Mouse (Mus musculus) liver, embryonic 14.5 days (tissue): ENCODE results near the gene Prkg1. TPM values are rescaled to one million over a fixed set of nuclear protein-coding genes. Genes with fewer than 3 reads are reported as not detected.

ENCODE experiments used
- ATAC-seq: fragments of 200-750 bp; cut with Nextera tagmentation; 2 replicates; pipeline ENCODE4 v1.8.0; 2017; ENCODE audit warnings: moderate number of reproducible peaks, mild to moderate bottlenecking, moderate library complexity; ENCODE audit not compliant: insufficient read depth
- DNase-seq, 3 experiments: peaks; one replicate each; pipeline ENCODE4 v3.0.0-alpha.2; 2012 to 2013; ENCODE audit warnings: low read depth in 3 of 3, low spot score in 3 of 3
- H3K27ac ChIP-seq: fragments of 300-500 bp; sonication (generic); 2 replicates; pipeline ENCODE4 v1.5.1; 2014; ENCODE audit warnings: moderate library complexity, mild to moderate bottlenecking, control low read depth, inconsistent platforms
- H3K27me3 ChIP-seq: fragments of 300-500 bp; sonication (generic); 2 replicates; pipeline ENCODE4 v1.6.1; 2014; ENCODE audit warnings: mild to moderate bottlenecking, low read length, moderate library complexity; ENCODE audit not compliant: control insufficient read depth, insufficient read depth
- H3K36me3 ChIP-seq: fragments of 300-500 bp; sonication (generic); replicated peaks from 2 replicates; pipeline ENCODE4 v1.6.1; 2014; ENCODE audit warnings: low read depth; ENCODE audit not compliant: control insufficient read depth, insufficient read depth
- H3K4me1 ChIP-seq, 2 experiments: fragments of 200-500 bp in 1 of 2; fragments of 300-500 bp in 1 of 2; sonication (generic) in 1 of 2; replicated peaks; 2 replicates each; pipeline ENCODE4 v1.6.1; 2012 to 2014; ENCODE audit warnings: antibody characterized with exemption in 1 of 2, inconsistent platforms in 1 of 2, low read length in 1 of 2; ENCODE audit not compliant: control insufficient read depth in 2 of 2, insufficient read depth in 2 of 2
- H3K4me2 ChIP-seq: fragments of 300-500 bp; sonication (generic); 2 replicates; pipeline ENCODE4 v1.6.1; 2014; ENCODE audit warnings: low read depth, mild to moderate bottlenecking, control low read depth, moderate library complexity
- H3K4me3 ChIP-seq, 2 experiments: fragments of 200-500 bp in 1 of 2; fragments of 300-500 bp in 1 of 2; sonication (generic) in 1 of 2; 2 replicates each; pipeline ENCODE4 v1.5.1; 2012 to 2014; ENCODE audit warnings: low read depth in 2 of 2, low read length in 2 of 2, mild to moderate bottlenecking in 2 of 2, control low read depth in 1 of 2, inconsistent platforms in 1 of 2, moderate library complexity in 1 of 2; ENCODE audit not compliant: insufficient read depth in 1 of 2
- H3K9ac ChIP-seq: fragments of 300-500 bp; sonication (generic); replicated peaks from 2 replicates; pipeline ENCODE4 v1.6.1; 2014; ENCODE audit warnings: mild to moderate bottlenecking, control low read depth, moderate library complexity
- H3K9me3 ChIP-seq: fragments of 300-500 bp; sonication (generic); 2 replicates; pipeline ENCODE4 v1.6.1; 2016; ENCODE audit warnings: low read length, mixed read lengths; ENCODE audit not compliant: control insufficient read depth
- CTCF ChIP-seq: IDR thresholded peaks from 2 replicates; pipeline ENCODE4 v1.5.1; 2016; ENCODE audit warnings: antibody characterized with exemption, low read depth, control low read depth
- EP300 ChIP-seq: IDR thresholded peaks from 2 replicates; pipeline ENCODE4 v1.6.1; 2016; ENCODE audit warnings: antibody characterized with exemption, low read depth
- WGBS: fragments of 180-500 bp; shearing (Covaris S2); extraction: QIAGEN DNeasy Blood & Tissue Kit; methylation state at CpG from one replicate; pipeline ENCODE4 v1.1.7; 2014; ENCODE audit not compliant: insufficient replicate concordance; 5-methylcytosine and 5-hydroxymethylcytosine counted together
- polyA plus RNA-seq, 2 experiments: library from polyadenylated mRNA; depleted of rRNA in 1 of 2; stranded (reverse) in 1 of 2; unstranded in 1 of 2; fragments of >200 nt; fragmentation: Nextera tagmentation in 1 of 2; extraction: Ambion mirVana in 1 of 2; gene quantifications; 2 replicates each; pipeline versions ENCODE4 v1.2.1 to v1.2.3; 2012 to 2014

Gene Prkg1
- polyA plus RNA-seq, 2 experiments, result 0.47 to 0.50 TPM

DNA sequence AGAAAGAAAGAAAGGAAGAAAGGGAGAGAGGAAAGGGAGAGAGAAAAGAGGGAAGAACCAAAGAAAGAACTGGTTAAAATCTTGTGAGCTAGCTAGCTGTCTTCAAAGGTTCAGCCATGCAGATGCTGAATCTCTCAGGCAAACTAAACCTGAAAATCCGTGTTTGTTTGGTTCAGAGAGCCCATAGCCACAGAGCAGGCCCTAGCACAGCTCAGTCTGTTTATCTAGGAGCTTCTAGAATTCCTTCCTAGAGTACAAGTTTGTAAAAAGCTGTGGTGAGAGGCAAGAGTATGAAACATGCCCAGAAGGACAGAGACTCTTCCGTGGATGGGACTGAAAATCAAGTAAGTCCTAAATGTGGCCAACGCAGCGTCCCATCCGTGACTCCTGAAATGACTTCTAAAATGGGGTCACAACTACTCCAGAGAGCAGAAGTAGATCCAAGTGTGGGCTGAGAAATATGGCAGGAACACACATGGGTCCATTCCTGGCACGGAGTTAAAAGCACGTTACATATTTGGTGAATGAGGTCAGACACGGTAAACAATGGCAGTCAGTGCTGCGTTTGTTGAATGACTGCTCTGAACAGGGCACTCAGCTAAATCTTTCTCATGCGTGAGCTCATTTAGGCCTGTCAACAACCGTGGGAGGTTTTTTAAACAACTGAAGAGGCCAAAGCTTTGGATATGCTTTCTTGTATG is 13.7 kb downstream of the Prkg1 start:
- Histone ChIP-seq H3K4me2 (no peak overlapping the region), H3K9me3 (no peaks in the 10 kb centered on the region), H3K9ac (no peak overlapping the region), H3K36me3 (no peaks in the 10 kb centered on the region), H3K4me3 (no peak overlapping the region), H3K27me3 (no peaks in the 10 kb centered on the region), H3K4me1 (peaks cover 0 to 9% of the 10 kb centered on the region in 2 experiments; a peak in 1 of 4 replicates), H3K27ac (no peak overlapping the region)
- no peak for DNase-seq
- TF ChIP-seq CTCF (no peak), EP300 (no peak)
- no peak for ATAC-seq
- 60% methylated on average over 11 of the region's 11 CpGs for WGBS

DNA sequence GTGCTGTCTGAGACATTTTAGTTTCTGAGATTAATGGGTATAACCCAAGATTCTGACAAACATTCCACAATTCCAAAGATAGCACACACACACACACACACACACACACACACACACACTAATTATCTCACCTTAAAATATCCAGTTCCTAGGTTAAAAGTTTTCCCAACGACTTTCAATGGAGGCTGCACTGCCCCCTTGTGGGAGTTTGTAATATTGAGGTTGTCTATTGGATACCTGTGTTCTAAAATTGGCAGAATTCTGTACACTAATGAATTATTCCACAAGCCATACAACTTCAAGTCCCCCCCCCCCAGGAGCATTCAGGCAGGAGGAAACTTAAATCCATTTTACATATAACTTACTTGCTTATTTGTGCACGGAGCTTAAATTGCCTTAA is 18.2 kb downstream of the Prkg1 start:
- Histone ChIP-seq H3K9ac (no peak overlapping the region), H3K4me3 (no peak overlapping the region), H3K4me1 (no peaks in the 10 kb centered on the region), H3K4me2 (no peak overlapping the region), H3K27me3 (no peaks in the 10 kb centered on the region), H3K27ac (no peak overlapping the region), H3K36me3 (no peaks in the 10 kb centered on the region), H3K9me3 (no peaks in the 10 kb centered on the region)
- TF ChIP-seq EP300 (no peak), CTCF (peak; percentile 56; the same call in 1 of the 2 replicates)
- ATAC-seq, result no peak
- peak in 1 of 3 experiments; percentile 7 for DNase-seq
- WGBS, result 11% methylated on average over 2 of the region's 2 CpGs

DNA sequence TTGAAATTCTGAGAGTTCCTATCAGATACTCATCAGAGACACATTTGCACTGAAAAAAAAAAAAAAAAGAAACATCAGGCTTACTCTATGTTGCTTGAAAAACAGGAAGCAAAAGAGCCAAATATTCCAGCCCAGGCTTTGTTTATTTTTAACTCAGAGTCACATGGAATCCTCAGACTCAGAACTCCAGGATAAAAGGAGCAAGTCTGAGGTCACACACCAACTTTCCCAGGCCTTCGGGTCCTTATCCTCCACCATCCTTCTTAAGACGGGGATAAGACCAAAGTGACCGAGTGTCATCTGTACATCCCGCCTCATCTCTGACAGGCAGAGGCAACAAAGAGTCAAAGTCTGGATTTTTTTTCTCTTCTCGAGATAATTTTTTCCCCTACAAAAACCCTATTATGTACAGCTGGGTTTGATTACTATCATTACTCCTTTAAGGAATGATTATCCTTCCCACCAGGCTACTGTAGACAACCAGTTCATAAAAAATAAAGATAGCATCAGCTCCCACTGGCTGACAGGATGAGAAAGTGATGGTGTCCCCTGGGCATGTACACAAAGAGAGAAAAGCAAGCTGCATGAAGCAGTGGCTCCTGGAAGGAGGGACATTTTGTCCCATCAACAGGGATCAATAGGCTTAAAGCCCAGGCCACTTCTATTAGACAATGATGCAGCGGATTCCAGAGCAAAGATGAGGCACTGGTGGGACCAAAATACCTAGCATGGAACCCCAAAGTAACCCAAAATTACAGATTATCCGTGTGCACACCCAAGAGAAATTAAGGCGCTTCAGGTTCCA is 21.4 kb downstream of the Prkg1 start:
- no peak overlapping the region for H3K27ac ChIP-seq
- no peak overlapping the region for H3K4me2 ChIP-seq
- no peak overlapping the region for H3K9ac ChIP-seq
- no peaks in the 10 kb centered on the region for H3K36me3 ChIP-seq
- no peaks in the 10 kb centered on the region for H3K4me1 ChIP-seq
- DNase-seq (no peak), ATAC-seq (no peak)
- no peaks in the 10 kb centered on the region for H3K27me3 ChIP-seq
- H3K4me3 ChIP-seq, result no peak overlapping the region
- H3K9me3 ChIP-seq, result no peaks in the 10 kb centered on the region
- TF ChIP-seq EP300 (no peak), CTCF (no peak)
- 54% methylated on average over 8 of the region's 8 CpGs for WGBS

DNA sequence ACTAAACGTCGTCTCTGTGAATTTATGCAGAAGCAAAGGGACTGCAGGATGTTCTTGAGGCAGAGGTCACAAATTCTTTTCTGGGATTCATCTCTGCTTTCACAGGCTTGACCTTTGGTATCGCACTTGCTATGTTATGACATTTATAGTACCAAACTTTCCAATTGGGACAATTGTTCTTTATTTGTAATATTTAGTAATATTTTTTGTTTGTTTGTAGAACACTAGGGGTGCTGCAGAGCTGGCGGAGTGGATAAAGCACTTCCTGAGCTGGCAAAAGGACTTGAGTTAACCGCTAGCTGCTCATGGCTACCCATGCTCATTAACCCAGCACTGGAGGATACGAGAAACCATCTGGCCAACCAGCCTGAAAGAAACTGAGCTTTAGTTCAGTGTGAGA is 49.9 kb downstream of the Prkg1 start:
- DNase-seq (no peak), ATAC-seq (no peak)
- H3K27me3 ChIP-seq, result no peaks in the 10 kb centered on the region
- no peak overlapping the region for H3K4me2 ChIP-seq
- H3K9ac ChIP-seq, result no peak overlapping the region
- no peak overlapping the region for H3K27ac ChIP-seq
- no peaks in the 10 kb centered on the region for H3K9me3 ChIP-seq
- no peak overlapping the region for H3K4me3 ChIP-seq
- TF ChIP-seq CTCF (no peak), EP300 (no peak)
- 67% methylated on average over 6 of the region's 6 CpGs for WGBS
- no peaks in the 10 kb centered on the region for H3K4me1 ChIP-seq
- H3K36me3 ChIP-seq, result no peaks in the 10 kb centered on the region

DNA sequence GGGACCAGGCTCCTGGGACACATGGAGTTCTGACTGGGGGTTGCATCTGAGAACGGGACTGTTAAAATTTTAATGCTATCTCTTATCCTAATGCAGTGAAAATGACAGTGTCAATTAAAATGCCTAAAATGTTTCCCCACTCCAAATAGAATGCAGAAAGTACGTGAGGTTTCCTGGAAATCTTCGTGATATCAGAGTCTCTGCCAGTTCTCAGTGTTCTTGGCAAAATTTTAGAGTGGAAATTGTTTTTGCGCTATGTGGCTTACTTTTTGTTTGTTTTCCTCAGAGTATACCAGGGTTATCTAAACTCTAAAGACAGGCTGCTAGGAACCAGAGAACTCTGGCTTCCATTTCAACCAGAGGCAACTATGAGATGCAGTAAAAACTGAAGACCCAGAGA is 50.4 kb downstream of the Prkg1 start:
- H3K27me3 ChIP-seq, result no peaks in the 10 kb centered on the region
- WGBS, result 61% methylated on average over 4 of the region's 4 CpGs
- no peaks in the 10 kb centered on the region for H3K36me3 ChIP-seq
- ATAC-seq (no peak), DNase-seq (no peak)
- H3K9me3 ChIP-seq, result no peaks in the 10 kb centered on the region
- no peak overlapping the region for H3K27ac ChIP-seq
- TF ChIP-seq EP300 (no peak), CTCF (no peak)
- H3K9ac ChIP-seq, result no peak overlapping the region
- no peaks in the 10 kb centered on the region for H3K4me1 ChIP-seq
- no peak overlapping the region for H3K4me2 ChIP-seq
- H3K4me3 ChIP-seq, result no peak overlapping the region
